Mouse (Mus musculus) thymus, postnatal 4 days (tissue): ENCODE measurements around the gene Dchs2.
A peak's percentile ranks its signal among the peaks of the same experiment; 100 is the strongest.
"Not testable (repeated sequence)": the region's sequence is repeated elsewhere in the genome, so short reads cannot be mapped to it uniquely, and the experiment has no call there.

Experiments used
- DNase-seq: peaks from one replicate; pipeline ENCODE4 v3.0.0; 2021

Dchs2 gene

DNA sequence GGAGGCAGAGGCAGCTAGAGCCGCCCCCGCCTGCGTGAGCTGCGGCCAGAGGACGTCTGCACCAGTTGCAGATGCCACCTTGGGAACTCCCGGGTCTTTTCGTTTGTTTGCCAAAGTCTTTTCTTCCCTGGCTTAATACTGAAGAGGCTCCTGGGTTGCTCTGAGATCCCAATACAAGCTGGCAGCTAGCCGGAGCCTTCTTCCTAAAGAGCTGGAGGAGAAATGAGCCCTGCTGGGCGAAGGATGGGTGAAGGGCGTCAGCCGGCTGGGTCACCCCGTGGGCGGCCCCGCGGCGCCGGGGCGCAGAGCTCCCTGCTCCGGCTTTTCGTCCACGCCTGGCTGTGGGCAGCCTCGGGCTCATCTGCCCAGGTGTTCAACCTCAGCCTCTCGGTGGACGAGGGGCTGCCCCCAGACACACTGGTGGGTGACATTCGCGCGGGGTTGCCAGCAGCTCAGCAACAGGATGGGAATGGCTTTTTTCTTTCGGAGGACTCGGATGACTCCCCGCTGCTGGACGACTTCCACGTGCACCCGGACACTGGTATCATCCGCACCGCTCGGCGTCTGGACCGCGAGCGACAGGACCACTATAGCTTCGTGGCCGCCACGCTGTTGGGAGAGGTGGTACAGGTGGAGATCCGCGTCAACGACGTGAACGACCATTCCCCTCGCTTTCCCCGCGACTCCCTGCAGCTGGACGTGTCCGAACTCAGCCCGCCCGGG lies at the start of gene Dchs2:
Gene Dchs2 (plus strand): TSS at position 223 of the 723 bp plus-strand sequence.
- no peak for DNase-seq

DNA sequence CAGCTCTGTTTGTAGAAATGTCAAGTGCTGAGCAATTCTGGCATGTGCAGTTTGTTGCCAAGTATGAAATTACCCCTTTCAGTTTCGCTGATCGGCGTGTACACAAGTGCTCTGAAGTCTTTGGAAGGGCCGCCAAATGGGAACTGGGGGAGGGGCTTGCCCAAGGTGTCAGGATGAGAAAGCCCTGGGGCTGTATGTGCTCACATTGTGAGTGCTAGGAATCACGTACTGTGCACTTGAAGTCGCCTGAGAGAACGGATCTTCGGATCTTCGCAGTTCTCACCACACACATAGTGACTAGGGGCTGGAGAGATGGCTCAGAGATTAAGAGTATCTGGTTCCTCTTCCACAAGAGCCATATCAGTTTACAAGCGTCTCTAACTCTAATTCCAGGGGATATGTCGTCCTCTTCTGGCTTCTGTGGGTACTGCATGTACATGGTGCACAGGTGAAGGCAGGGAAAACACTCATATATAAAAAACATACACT lies 47.1 kb upstream of the Dchs2 start:
- peak; percentile 73 for DNase-seq

DNA sequence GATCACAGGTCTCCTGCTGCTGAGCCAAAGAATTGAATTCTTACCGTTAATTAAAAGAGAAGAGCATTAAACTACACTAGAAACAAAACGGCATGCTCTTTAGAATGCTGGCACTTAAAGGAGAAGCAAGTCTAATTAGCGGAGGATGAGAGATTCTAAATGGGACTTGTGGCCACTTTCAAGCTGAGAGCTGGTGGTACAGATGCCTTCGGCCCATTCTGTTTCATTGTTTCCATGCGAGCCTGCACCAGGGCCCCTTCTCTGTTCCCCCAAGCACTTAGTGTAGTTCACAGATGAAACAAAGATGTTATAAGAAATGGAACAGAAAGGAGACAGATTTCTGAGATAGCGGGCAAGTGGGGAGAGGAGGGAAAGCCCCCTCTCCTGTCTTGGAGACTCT lies 30.2 kb upstream of the Dchs2 start:
- DNase-seq = no peak

DNA sequence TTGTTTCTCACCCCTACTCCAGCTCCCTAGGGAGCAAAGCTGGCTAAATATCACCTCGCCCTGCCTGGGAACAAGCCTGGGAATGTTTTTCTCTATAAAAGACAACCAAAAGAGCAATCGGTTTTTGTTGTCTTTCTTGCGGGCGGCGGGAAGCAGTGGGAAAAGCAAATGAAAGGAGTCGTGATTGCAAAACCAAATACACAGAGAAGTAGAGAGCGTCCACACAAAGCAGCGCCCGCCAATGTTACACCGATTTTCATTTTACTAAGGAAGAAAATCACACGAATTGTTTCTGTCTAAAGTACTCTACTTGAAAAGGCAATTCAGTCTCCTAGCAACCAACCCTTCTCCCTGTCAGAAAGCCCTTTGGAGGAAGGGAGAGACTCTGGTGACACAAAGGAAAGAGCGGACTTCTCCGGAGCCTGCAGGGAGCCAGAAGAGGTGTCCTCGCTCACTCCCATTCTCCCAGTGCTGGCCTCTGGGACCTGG lies 29.2 kb upstream of the Dchs2 start:
- DNase-seq = no peak

DNA sequence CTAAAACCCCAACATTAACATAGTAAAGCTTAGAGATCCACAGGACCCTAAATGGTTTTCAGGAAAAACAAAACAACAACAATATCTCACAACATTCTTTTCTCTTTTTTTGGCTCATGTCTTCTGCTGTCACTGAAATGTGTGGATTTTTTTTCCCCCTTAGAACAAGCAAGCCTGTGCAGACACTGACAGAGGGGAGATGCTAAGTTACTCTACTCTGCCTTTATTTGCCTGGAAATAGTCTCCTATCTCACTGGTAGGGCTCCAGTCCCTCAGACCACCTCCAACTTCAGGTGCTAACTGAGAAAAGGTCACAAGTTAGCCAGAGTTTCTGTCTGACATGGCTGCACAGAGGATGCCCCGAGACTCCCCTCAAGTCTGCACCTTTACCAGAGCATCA lies 28.6 kb upstream of the Dchs2 start:
- DNase-seq = no peak

DNA sequence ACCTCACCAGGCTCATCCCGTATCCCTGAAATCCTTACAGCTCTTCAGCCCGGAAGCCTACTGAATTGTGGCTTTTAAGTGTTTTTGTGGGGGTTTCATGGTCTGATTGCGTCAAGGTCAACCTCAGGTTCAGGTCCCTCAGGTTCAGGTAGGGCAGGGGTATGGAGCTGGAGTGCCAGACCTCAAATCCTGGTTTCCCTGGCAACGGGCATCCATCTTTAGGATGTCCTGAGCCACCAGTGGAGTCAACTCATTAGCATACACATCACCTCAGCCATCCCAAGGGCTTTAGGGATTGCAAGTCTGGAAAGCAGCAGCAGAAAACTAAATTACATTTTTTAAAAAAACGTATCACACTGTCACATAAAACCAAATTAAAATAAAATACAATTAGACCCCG lies 28.1 kb upstream of the Dchs2 start:
- DNase-seq = no peak

DNA sequence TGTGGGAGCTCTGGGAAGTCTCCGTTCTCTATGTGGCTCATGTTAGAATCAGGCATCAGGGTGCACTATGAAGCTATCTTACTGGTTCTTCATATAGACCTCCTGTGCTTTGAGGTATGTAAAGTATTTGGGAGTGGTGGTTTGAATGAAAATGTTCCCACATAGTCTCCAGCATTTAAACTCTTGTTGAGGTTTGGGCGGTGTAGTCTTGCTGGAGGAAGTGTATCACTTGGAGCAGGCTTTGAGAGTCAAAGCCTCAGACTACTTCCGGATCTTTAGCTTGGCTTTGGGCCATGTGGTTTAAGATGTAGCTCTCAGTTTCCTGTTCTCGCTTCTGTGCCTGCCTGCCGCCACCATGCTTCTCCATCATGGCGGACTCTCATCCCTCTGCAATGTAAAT lies 25.5 kb upstream of the Dchs2 start:
- DNase-seq = no peak

DNA sequence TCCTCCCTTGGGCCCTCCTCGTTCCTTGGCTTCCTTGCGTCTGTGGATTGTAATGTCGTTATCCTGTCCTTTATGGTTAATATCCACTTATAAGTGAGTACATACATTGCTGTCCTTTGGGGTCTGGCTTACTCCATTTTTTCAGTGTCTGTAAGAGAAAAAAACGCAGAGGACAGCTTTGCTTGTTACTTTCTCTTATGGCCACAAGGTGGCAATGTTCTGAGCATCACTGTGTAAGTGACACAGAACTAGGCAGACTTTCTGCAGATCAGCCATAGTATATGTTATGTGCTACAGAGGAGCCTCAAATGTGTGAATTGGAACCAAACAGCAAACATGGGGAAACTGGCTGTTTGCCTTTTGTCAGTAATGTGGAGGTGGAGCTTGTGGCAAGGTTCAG lies 17.6 kb upstream of the Dchs2 start:
- DNase-seq = no peak

DNA sequence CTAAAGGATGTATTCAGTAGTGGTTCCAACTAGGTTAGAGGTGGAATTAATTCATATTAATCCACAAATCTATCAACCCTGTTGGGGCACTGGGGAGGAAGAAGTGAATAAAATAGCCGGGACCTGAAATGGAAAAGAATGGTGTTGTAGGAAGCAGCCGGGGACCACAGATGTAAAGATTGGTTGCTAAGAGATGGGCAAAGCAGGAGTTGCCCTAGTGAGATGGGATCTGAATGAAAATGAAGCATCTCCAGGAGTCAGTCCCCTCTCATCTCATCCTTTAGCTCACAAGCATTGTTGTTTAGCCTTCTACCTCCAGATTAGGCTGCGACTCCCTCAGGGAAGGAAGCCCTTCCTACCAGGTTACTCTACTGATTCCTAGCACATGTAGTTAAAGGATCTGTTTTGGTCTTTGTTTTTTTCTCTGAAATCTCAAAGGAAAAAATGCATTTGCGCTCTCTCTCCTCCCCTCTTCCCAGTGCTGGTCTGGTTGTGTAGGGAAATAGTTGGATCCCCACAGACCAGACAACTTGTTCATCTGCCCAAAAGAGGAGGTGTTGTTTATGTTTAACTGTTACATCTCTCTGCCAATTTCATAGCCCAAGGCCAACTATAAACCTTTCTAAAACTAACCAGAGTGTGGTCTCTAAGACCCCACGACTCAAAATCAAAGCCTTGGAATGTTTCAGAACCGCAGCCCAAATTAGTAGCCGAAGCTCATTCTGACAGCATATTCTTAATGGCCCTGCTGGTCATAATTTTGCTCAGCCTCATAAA lies 16.1 kb upstream of the Dchs2 start:
- DNase-seq = no peak

DNA sequence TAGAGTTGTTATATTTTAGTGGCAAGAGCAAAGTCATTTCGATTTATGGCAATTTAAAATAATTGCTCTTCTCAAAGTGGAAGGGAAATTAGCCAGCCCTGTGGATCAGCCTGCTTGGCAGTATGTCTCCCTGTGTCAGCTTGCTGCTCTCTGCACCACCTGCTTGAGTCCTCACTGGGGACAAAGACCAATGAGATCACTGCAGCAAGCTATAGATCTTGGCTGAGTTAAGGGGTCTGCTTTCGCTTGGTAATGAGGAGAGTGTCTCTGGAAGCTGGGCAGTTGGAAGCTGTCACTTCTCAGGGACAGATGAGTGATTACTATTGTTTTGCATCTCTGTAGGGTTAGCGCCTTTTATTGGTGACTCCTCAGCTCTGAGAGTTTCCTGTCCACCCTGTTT lies 14.9 kb upstream of the Dchs2 start:
- no peak for DNase-seq

DNA sequence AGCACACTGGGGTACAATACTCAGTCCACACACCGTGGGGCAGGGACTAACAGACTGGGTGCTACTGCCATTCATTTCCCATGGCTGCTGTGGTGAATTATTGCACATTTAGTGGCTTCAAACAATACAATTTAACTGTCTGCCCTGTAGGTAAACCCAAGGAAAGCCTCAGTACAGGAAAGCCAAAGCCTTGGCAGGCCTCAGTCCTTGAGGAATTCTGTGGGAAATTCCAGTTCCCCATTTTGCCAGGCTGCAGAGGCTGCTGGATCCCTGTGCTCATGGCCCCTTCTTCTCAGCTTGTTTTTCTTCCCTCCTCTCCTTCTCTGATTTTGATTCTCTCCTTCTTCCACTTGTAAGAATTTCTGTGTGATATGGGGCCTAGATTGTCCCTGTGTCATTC lies 12.8 kb upstream of the Dchs2 start:
- no peak for DNase-seq

DNA sequence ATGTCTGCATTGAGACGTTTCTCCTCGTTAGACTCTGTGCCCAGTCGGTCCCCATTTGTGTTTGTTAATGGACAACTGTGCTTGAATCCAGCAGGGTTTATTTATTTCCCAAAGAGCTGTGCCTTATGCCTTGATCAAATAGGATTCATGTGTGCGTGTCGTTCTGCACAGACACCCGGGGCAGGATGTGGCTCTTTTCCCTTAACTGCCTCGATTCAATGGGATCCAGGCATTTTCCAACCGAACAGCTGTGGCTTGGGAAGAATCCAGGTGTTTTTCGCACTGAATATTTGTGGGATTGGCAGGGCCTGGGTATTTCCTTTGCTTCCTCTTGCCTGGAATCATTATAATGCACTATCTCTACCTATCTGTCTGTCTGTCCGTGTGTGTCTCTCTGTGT lies 10.2 kb upstream of the Dchs2 start:
- DNase-seq = no peak

DNA sequence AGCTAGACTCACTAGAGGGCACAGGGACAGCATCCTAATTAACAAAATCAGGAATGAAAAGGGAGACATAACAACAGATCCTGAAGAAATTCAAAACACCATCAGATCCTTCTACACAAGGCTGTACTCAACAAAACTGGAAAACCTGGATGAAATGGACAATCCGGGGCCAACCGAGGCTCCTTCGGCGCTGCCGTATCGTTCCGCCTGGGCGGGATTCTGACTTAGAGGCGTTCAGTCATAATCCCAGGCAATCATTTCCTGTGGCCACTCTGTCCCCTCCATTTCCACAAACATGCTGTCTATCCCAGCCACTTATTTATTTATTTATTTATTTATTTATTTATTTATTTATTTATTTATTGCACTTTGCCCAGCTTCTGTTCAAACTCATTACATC lies 3.8 kb upstream of the Dchs2 start:
- not testable (repeated sequence) for DNase-seq

DNA sequence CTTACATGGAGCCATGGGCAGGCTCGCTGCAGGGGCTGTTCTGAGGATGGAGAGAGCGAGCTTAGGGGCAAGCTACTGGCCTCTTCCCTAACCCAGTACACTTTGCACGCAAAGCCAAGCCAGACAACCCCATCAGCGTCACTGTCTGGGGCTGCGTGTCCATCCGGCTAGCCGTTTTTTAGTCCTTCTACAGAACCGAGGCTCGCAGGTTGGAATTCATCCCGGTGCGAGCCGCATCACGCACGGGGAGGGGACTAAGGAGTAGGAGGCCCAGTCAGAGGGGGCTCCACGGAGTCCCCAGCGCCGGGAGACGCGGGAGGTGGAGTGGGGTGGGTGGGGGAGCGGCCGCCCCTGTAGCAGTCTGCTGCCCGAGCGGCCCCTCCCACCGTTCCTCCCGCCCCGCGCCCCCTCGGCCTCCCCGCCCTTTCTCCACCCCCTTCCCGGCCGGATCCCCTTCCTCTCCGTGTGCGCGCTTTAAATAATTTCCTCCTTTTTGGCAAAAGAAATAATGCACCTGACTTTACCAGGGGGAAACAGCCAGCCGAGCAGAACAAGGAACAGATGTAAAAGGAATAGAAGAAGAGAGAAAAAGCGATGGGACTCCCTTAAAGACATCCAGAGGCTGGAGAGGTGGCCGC lies 541 bp upstream of the Dchs2 start:
- DNase-seq = no peak

DNA sequence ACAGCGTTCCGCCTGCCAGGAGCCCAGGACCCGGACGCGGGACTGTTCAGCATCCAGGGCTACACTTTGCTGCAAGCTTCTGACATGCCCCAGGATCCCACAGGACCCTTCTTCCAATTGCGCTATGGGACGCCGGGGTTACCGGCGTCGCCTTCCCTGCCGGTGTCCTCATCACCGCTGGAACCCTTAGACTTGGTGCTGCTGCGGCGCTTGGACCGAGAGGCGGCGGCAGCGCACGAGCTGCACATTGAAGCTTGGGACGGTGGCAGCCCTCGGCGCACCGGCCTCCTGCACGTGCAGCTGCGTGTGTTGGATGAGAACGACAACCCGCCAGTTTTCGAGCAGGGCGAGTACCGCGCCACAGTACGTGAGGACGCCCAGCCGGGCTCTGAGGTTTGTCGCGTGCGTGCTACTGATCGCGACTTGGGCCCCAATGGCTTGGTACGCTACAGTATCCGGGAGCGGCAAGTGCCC lies 738 bp downstream of the Dchs2 start:
- DNase-seq = no peak

DNA sequence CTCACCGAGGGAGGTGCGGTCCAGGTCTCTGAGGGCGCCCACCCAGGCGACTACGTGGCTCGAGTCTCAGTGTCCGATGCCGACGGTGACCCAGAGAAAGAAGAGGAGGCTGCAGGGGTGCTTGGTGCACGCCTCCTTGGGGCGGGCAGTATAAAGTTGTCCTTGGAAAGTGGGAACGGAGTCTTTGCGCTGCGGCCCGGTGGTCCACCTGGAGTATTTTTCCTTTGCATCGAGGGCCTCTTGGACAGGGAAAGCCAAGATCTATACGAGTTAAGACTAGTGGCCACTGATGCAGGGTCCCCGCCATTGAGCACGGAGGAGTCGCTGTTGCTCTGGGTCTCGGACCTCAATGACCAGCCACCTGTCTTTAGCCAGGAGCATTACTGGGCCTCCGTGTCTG lies 1.4 kb downstream of the Dchs2 start:
- DNase-seq = no peak

DNA sequence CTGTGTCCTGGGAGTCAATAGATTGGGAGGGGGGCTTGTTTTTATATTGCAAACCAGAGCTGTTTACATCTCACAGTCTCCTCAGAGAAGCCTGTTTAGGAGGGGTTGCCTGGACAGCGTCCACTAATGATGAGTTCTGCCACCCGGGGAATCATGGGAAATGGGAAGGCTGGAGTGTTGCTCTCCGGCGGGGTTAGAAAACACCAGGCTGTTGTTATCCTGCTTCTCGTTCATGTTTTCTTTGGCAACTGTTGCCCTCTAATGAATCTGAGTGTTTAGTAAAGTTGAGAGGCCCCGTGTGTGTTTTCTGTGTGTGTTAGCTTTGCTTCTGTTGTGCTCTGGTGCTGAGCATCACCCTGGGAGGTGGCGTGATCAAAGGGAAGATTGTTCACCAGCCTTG lies 8.7 kb downstream of the Dchs2 start:
- DNase-seq = no peak

DNA sequence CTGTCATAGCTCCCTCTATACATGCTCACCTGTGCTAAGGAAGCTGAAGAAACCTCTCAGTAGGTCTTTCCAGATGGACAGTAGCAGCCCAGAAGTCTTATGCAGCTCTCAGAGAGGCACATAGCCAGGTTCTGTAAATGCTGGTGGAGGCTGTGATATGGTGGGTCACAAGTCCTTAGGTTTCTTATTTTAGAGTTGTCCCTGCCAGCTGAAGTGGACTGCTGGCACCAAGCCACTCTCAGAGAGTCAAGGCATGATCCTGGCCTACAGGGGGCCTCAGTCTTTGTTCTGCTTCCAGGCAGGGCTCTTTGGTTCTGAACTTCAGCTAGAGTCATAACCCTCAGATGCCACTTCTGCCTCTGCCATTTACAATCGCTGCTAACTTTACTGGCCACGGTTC lies 11.1 kb downstream of the Dchs2 start:
- no peak for DNase-seq

DNA sequence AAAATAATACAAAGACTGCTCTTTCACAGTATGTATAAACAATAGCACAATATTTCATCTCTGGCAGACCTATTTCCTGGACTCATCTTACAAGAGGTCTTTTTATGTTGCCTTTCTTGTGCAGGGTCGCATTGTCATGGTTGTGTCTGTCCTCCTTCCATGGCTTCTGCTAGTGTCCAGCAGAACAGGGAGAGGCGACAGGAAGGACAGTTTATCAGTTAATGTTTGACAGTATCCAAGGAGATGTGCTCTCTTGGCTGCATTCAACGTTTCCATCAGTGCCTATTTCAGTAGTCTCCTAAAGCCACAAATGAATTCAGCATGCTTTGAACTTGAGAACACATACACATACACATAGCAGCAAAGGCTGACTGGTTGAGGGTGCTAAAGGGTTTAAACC lies 17.9 kb downstream of the Dchs2 start:
- no peak for DNase-seq

DNA sequence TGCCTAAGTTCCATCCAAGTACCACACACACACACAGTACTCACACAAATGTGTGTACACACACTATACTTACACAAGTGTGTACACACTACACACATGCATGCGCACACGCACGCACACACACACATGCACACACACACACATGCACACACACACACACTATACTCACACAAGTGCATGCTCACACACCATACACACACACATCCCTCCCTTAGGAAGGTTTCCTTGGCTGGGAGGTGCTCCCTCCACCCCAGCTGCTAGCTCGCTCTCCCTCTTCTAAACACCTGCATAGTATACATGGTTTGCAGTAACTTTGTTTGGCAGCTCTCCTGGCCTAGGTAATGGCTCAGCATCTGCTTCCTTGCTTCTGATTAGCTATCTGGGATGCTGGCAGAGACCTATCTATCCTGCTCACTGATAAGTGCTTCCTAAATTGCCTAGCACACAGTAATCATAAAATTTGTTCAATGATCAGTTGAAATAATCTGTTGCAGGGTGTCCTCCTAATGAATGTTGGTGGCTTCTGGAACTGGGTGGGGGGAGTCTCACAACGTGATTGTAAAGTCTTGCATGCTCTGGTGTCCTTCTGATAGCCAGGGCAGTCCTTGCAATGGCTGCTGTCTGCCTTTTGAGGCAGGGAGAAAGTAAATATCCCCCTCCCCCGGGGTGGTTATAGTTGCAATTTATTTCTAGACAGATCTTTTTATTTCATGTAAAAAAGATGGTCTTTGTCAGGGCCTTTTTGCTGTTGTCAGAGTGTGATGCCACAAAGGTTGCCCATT lies 19.7 kb downstream of the Dchs2 start:
- DNase-seq = no peak

DNA sequence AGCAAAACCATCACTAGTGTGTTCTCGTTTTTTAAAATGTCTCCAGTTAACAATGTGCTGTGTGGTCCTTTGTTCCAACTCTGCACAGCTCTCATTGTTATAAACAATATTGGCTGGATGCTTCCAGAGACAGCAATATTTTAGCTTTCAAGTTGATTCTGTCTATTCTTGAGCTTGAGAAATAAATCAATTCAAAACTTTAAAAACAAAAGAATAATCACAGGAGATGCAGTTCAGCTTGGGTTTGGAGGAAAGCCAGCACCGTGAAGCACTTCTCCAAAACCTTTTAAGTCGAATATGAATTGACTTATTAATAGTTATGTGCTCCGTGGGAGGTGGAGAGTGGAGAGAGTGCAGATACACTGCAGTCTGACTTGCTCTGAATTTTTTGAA lies 20.3 kb downstream of the Dchs2 start:
- DNase-seq = no peak

DNA sequence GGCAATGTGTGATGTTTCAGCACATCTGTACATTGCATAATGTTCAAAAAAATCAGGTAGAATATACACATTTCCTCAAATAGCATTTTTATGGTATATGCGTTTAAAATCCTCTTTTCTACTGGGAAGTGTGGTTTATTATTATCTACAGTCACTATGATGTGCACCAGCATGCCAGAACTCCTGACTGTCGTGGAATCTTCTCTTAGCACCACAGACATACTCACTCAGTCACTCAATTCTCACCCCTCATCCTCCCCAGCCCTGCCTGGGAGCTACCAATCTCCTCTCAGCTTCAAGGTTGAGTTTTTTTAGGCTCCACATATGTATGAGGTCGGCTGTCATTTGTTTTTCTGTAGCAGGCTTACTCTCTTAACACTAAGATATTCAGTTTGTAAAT lies 20.8 kb downstream of the Dchs2 start:
- DNase-seq = no peak

DNA sequence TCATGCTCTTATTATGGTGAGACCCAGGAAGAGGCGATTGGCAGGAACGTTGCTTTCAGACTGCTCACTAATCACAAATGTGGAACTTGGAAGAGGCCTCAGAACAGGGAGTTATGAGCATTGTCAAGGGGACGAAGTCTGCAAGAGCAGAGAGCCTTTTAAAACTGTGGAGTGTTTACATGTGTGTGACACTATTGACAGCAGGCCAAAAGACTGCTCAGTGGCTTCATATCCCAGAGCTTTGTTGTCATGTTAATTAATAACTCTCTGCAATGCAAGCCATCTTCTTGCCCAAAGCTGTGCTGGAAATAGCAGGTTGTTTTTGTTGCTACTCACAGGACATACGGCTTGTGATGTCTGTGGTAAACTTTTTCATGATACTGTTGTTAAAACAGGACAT lies 27.9 kb downstream of the Dchs2 start:
- no peak for DNase-seq
